Mouse (Mus musculus): ENCODE results near the gene Gpr153.

Gene Gpr153

DNA sequence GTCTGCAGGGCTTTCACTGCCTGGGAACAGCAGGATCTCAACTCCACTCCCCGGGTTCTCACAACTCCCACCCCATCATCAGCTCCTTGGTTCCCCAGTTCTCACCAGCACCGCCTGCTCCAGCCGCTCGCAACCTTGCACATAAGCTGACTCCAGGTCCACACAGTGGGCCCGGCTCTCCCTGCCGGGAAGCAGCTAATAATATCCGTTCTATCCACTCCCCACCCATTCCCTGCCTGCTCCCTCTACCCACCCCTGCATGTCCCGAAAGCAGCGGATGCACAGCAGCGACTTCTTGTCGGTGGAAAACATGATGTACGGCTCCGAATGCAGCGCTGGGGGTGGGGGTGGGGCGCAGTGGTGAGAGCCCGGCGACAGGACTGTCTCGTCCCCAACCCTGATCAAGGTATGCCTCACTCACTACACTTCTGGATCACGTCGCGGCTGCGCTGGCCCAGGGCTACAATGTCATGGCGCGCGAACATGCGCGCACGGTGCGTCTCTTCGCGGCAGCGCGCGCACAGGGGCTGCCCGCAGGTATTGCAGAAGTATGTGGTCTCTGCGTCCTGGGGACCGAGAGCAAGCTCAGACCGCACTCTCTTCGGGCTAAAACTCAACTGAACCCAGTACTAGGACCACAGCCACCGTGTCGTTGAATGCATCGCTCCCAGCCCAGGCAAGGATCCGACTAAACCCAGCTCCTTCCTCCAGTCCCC lies 41.6 kb downstream of the Gpr153 start:
- no peak for DNase-seq (ENCODE audit: low spot score)

DNA sequence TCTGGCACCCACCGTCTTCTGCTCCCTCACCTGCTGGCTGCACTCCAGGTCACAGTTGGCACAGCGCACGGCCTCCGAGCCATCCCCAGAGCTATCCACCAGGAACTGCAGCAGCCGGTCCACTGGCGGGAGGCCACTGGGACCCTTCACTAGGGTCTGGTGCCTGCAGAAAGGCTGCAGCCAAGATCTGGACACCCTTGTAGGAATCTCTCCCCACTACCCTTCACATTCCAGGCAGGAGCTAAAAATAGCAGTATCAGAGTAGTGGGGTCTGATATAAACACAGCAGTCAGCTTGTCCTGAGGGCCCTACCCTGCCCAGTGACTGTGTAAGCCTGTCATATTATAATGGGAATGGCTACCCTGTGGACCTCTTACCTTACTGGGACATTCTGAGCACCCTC lies 43.6 kb downstream of the Gpr153 start:
- DNase-seq (ENCODE audit: low spot score): no peak

DNA sequence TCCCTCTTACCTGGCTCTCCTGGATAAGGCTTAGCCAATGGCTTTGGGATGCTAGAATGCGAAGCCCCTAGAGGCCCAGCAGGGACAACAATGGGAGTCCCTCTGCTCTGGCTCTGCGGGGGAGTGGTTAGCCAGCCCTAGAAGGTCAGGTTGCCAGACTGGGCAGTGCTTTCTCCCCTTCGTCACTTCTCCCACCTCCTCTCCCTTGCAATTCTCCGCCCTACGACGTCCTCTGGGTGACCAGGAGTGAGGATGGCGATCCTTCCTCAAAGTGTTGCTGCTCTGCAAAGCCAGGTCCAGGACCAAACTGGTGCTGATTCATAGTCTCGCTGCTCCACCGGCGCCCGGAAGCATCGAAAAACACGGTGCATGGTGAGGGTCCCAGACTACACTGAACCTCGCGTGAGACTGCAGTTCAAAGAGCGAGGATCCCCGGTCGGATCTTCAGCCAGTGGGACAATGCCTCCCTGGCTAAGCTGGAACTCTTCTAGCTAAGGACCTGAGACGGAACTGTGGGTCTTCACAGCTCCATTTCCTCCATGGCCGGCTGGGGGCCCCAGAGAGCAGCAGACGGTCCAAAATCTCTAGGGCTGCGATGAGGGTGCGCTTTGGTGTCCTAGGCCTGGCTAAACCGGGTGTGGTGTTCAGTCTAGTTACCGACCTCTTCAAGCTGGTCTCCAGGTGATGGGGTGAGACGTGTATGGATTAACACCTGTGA lies 44.6 kb downstream of the Gpr153 start, which contains the start of gene Rnf207:
Rnf207 (minus strand) TSS at position 477 of the 718 bp plus-strand sequence.
- DNase-seq (ENCODE audit: low spot score): peak; percentile 41

DNA sequence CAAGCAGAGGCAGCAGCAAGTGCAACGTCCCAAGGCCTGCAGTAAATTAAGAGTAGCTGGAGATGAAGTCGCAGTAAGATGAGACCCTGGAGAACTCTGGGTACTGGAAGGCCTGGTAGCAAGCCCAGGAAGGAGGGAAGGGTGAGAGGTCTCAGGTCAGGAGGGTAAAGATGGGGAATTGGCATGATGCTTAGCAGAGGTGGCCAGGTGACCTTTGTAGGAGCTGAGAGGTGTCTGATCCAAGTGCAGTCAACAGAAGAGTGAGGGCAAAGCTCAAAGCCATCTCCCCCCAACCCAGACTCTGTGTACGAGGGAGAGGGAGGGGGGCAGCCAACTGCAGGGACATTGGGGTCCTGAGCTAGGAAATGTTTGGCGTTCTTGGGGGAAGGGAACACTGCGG lies 47.4 kb downstream of the Gpr153 start:
- DNase-seq (ENCODE audit: low spot score): no peak

DNA sequence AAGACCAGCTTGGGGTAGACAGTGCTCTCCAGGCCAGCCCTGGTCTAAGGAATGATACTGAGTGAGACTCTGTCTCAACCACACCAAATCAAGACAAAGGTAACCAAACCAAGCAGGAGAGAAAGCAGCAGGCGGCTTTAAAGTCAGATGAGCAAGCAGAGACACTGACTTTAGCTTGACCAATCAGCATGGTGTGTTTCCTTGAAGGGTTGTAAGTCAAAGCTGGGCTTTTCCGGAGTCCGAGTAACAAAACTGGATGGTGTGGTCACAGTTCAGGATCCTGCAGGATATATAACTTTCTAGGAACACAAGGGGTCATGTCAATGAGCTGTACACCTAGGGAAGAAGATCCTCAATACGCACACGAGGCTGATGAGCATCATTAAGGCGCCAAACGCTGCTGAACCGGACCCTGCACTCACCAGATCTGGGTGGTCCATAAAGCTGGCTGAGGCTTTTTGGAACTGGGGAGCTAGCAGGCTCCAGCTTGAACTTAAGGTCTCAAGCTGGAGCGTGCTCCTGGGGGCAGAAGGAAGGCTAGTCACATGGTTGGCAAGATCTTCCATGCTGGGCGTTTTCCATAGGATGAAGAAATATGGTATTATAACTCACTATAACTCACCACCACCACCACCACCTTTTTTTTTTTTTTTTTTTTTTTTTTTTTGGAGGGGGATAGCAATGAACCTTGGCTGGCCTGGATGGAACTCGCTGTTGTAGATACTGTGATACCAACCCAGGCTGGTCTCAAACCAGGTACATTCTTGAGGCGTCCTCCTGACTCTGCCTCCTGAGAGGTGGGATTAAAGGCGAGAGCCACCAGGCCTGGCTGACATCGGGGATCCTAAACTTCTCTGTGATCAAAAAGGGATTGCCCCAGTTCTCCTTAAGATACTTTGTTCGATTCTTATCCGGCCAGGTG lies 50.9 kb downstream of the Gpr153 start:
- DNase-seq (ENCODE audit: low spot score): no peak

DNA sequence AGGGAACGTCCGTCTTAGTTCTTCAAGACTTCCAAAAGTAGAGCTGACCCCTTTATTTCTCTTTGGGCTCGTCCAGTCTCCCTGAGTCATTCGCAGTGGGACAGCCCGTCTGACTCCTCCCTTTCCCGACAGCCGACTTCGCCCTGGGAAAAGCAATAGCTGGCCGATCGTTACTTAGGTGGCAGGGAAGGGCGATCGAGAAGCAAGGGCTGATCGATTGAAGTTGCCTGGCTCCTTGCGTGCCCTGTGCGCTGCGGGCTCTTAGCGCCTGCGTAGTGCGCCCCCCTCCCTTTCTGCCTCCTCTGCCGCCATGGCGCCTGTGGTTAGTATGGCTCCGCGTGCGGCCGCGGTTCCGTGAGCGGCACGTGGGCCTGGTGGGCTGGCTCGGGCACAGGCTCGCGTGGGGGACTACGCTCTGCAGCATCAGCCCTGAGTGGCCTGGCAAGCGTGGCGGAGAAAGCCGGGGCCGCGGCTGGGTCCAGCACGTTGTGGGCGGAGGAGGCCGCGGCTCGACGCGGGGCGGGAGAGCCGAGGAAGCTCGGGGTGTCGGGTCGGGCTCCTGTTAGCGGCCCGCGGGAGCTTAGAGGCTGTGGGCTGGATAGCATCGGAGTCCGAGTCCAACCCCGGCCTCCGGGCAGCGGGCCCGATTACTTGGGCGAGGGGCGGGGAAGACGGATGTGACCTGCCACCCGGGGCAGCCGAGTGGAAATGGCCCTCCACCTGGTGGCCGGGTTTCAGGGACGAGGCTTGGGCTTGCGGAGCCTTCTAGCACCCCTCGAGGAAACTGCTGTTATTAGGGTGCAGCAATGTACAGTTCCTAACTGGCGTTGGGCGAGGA lies 51.8 kb downstream of the Gpr153 start, which contains the start of gene Rpl22:
Rpl22 (plus strand) TSS at position 169 of the 838 bp plus-strand sequence.
- DNase-seq (ENCODE audit: low spot score): peak; percentile 77

DNA sequence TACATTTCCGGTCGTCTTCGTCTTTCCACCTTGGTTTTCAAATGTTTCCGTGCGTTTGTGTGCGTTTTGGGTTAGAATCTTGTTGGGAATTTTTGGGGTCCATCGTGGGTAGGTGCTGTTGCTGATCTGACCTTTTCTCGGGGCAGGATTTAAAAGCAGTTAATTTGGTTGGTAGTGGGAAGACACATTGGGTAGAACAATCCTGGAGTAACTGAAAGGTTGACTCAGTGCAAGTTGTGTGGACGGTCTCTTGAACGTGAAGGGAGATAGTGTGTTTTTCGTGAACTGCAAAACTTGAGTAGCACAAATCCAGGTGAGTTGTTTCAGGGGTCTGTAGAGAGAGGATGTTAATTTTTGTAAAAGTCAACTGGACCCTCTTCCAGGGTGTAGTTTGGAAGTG lies 52.5 kb downstream of the Gpr153 start:
- DNase-seq (ENCODE audit: low spot score): no peak

DNA sequence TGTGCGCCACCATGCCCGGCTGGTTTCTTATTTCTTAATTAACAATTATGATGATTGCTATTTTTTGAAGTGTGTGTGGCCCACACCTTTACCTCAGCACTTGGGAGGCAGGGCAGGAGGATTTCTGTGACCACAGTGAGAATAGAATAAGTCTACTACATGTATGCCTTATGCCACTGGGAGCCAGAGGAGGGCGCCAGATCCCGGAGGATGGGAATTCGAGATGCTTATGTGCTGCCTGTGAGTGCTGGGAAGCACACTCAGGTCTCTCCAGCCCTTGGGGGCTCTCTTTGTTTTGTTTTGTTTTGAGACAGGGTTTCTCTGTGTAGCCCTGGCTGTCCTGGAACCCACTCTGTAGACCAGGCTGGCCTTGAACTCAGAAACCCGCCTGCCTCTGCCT lies 54.7 kb downstream of the Gpr153 start:
- DNase-seq (ENCODE audit: low spot score): no peak

DNA sequence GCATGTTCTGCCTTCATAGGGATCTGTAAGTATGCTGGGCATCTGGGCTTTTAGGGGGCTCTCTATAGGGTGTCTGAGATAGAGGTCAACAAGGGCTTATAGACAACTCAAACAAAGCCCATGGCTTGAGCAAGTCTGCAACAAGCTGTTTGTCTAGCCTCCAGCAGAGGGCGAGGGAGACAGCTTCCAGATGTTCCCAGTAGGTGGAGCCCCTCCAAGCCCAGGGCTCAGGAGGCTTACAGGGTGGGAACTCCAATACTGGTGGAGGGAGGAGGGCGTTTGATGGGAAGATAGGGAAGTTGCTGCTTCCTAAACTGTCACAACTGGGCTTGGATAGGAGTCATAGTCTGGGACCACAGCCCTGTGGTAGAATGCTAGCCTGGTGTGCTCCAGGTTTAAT lies 58.9 kb downstream of the Gpr153 start:
- peak; percentile 58 for DNase-seq (ENCODE audit: low spot score)

DNA sequence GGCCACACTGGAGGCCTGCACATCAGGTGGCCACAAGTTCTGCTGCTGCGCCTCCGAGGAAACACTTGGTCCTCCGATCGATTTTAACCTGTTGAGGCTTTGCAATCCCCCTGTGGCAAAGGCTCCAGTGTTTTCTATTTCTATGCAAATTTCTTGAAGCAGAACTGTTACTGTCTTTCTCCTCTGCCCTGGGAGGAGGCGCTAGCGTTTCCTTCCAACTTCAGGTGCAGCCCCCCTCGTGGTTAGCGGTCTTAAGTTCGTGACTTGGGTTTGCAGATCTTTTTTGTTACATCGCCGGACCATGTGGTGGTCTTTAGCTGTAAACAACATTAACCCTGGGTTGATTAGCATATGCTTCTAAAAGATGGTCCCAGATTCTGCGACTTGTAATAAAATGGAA lies 59.6 kb downstream of the Gpr153 start:
- DNase-seq (ENCODE audit: low spot score): no peak
